Mouse (Mus musculus) bone marrow macrophage, adult 2 months (primary cell): ENCODE results near the gene Pam16.

Experiments used
- CTCF ChIP-seq: IDR thresholded peaks from 2 replicates; pipeline ENCODE4 v1.5.1; 2012; ENCODE audit warnings: low read depth, mild to moderate bottlenecking, low read length, moderate library complexity
- POLR2A ChIP-seq: IDR thresholded peaks from 2 replicates; pipeline ENCODE4 v1.6.1; 2012; ENCODE audit warnings: mild to moderate bottlenecking, low read depth, low read length, borderline replicate concordance

- no peak for TF ChIP-seq POLR2A
- no peak for TF ChIP-seq CTCF
Observed at GRCm38 (mm10) chr16:4633661-4634060, 8.9 kb upstream of the Pam16 start.
